Mouse (Mus musculus): Measurements from ENCODE around the gene Helq. TPM values are rescaled to one million over a fixed set of nuclear protein-coding genes. Genes with fewer than 3 reads are reported as not detected.

Gene Helq
- total RNA-seq, 2 experiments from 2014 or later, result 2.4 to 5.5 TPM

DNA sequence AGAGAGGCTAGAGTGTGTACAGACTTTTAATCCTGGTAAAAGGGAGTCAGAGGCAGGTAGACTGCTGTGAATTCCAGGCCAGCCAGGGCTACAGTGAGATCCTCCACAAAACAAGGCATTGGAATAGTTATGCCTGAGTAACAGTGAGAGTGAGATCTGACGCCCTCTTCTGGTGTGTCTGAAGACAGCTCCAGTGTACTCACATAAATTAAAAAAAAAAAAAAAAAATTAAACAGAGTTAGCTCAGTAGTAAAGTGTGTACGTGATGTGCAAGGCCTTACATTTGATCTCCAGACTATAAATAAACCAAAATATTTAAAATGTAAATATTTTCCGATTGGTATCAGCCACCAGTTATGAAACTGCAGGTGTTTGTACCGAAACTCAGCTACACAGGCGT, 4.3 kb downstream of the Helq start:
- intact Hi-C loops (cut with DNase I), result loop anchor here (10.0 kb wide), 1 partner anchor 249 kb away; no protein-coding TSS in a partner anchor
- DNase-seq (ENCODE audit: low spot score), result no peak

GRCm38 (mm10) chr5:100792261-100792660, 6.1 kb downstream of the Helq start:
- DNase-seq (ENCODE audit: low spot score), result no peak
- intact Hi-C loops (cut with DNase I), result loop anchor here (10.0 kb wide), 1 partner anchor 247 kb away; no protein-coding TSS in a partner anchor

- intact Hi-C loops (cut with DNase I), result no loop called here
- DNase-seq (ENCODE audit: low spot score), result no peak
These were observed 10.9 kb downstream of the Helq start for GRCm38 (mm10) chr5:100787527-100787926.

GRCm38 (mm10) chr5:100779002-100779401, 19.4 kb downstream of the Helq start:
- DNase-seq (ENCODE audit: low spot score), result no peak
- intact Hi-C loops (cut with DNase I), result no loop called here

DNA sequence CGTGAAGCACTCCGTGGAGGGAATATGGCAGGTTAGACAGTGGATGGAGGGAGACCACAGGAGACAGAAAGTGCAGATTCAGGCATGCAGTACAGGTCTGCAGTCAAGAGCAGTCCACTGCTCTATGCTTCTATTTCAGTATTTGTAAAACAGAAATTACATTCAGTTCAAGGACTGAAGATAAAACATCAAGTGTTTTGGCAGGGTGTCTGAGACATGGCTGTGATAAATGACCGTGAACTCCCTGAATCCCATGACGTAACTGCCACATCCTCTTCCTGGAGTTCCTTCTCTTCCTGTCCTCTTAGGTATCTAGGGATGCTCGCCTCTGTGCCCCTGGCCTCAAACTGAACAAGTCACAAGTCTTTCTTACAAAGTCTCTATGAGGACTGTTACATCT, 21.5 kb downstream of the Helq start:
- intact Hi-C loops (cut with DNase I), result no loop called here
- DNase-seq (ENCODE audit: low spot score), result no peak

DNA sequence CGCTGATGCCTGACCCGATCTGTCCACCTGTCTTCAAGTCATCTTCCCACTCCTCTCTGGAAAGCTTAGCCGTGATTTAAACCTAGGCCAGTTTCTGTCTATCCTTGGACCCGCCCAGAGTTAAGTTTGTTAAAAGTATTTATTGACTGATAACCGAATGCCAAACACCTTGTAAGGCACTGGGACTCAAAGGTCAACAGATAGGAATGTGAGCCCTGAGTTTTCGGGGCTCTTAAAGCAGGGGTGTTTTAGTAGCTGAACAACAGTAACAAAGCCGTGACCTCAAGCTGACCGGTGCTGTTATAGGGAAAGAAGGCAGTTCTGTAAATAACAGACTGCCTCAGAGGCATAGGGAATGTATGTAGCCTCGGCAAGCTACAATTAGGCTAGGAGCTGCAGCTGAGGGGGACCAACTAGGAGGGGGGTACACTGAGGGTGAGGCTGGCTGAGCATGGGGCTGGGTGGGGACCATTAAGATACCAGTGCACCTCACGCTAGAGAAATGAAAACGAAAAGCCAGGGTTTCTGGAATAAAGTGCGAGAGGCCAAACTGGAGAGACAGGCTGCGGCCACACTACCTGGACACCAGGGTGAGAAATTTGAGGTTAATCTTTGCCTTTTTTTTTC, 22.5 kb downstream of the Helq start:
- DNase-seq (ENCODE audit: low spot score), result no peak
- intact Hi-C loops (cut with DNase I), result no loop called here

- DNase-seq (ENCODE audit: low spot score), result no peak
- intact Hi-C loops (cut with DNase I), result no loop called here
These were observed 26.8 kb downstream of the Helq start for GRCm38 (mm10) chr5:100771575-100771974.

GRCm38 (mm10) chr5:100766026-100766425, 32.4 kb downstream of the Helq start:
- no peak for DNase-seq (ENCODE audit: low spot score)
- intact Hi-C loops (cut with DNase I), result no loop called here

DNA sequence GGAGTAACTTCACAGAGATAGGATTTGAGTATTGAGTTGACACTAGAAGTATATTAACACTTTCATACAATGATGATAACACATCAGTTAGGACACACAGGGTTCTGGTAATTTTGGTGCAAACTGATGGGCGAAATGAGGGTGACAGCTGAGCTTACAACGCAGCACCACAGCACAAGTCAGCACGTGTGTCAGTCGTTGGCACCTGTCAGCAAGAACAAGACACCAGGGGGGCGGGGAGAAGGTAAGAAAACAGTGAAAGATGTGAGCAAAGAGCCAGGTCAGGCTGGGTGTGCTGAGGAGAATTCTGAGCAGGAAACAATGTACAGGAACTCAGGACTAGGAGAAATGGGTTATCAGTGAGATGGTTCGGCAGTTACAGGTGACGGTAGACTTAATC, 36.7 kb downstream of the Helq start:
- intact Hi-C loops (cut with DNase I), result no loop called here
- no peak for DNase-seq (ENCODE audit: low spot score)

DNA sequence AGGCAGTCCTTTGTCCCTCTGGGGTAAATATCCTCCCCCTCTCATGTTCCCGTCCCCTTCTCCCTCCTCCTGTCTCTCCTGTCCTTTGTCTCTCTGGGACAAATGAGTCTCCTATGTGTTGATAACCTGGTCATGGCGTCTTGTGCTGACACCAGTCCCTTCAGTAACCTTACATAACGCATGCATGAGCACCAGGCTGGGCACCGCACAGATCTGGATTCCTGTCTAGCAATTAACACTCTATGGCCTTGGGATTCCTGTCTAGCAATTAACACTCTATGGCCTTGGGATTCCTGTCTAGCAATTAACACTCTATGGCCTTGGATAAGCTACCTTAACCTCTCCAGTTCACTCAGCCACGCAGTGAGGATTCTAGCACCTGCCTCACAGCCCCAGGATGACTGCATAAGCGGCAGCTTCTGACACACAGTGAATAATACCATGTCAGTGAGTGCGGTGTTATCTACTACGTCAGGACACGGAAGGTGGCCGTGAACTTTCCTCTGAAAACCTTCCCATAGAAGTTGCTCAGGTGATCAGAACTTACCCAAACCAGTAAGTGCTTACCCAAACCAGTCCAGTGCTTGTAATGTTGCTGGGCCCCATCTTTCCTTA, 38.2 kb downstream of the Helq start:
- DNase-seq (ENCODE audit: low spot score), result no peak
- intact Hi-C loops (cut with DNase I), result no loop called here

DNA sequence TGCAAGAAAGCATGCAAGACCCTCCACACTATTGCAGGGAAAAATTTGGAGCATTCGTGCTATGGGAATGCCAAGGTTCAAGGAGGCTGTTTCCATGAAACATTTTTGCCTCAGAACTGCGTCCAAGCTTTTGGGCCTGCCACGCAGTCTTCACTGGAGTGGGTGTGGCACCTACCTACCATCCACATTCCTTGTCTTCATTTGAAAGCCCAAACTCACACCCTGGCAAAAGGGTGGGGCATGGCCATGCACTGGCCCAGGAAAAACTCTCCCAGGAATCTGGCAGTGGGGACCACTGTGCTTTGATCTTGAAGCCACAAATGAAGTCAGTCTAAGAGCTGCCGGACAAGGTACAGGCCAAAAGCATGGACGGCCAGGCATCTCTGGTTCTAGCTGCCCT, 40.3 kb downstream of the Helq start:
- intact Hi-C loops (cut with DNase I), result no loop called here
- no peak for DNase-seq (ENCODE audit: low spot score)

GRCm38 (mm10) chr5:100753407-100753806, 45.0 kb downstream of the Helq start:
- intact Hi-C loops (cut with DNase I), result no loop called here
- no peak for DNase-seq (ENCODE audit: low spot score)

- intact Hi-C loops (cut with DNase I), result no loop called here
- no peak for DNase-seq (ENCODE audit: low spot score)
These were observed 46.7 kb downstream of the Helq start for GRCm38 (mm10) chr5:100751655-100752054.

DNA sequence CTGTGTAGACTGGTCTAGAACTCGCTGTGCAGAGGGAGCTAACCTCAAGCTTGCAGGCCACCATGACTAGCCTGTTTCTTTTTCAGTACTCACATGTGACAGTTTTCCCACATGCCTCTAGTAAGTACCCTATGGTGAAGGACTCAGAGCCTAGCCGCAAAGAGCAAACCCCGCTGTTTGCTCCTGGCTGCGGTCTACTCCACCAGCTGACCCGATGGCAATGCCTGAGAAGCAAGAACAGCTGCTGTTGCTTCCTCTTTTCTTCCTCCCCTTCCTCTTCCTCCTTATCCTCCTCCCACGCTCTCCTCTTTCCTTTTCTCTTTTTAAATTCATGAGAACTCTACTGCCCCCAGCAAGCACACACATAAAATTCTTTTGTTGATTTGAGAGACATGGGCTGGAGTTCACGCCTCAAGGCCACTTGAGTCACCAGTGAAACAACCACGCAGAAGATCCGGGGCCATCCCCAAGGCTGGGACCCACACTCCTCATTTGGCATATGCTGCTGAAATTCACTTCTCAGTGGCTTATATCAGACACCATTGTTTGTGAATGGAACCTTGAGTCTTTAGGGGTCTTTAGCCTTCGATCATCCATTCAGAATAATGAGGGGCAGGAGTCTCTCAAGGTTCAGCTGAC, 47.7 kb downstream of the Helq start:
- intact Hi-C loops (cut with DNase I), result no loop called here

DNA sequence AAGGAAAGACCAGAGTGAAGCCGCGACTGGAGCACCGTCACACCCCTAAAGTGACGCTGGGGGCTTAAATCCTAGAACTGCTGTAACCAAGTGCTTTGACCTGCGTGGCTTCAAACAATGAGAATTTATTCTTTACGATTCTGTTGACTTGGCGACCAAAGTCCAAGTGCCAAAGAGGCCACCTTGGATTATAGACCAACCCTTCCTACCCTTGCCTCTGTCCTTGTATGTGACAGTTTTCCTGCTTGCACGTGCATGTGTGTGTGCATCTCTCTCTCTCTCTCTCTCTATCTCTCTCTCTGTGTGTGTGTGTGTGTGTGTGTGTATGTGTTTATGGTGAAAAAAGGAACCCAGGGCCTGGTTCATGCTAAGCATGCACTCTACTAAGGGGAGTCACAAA, 59.6 kb downstream of the Helq start:
- intact Hi-C loops (cut with DNase I), result no loop called here
- DNase-seq (ENCODE audit: low spot score), result no peak

More for the DNA sequence above, 47.7 kb downstream of the Helq start:
- no peak for DNase-seq (ENCODE audit: low spot score)

- DNase-seq (ENCODE audit: low spot score), result no peak
- intact Hi-C loops (cut with DNase I), result no loop called here
These were observed 61.5 kb downstream of the Helq start for GRCm38 (mm10) chr5:100736919-100737318.

GRCm38 (mm10) chr5:100734535-100734934, 63.9 kb downstream of the Helq start:
- intact Hi-C loops (cut with DNase I), result no loop called here
- DNase-seq (ENCODE audit: low spot score), result no peak

- intact Hi-C loops (cut with DNase I), result no loop called here
- no peak for DNase-seq (ENCODE audit: low spot score)
These were observed 69.6 kb downstream of the Helq start for GRCm38 (mm10) chr5:100728757-100729156.

DNA sequence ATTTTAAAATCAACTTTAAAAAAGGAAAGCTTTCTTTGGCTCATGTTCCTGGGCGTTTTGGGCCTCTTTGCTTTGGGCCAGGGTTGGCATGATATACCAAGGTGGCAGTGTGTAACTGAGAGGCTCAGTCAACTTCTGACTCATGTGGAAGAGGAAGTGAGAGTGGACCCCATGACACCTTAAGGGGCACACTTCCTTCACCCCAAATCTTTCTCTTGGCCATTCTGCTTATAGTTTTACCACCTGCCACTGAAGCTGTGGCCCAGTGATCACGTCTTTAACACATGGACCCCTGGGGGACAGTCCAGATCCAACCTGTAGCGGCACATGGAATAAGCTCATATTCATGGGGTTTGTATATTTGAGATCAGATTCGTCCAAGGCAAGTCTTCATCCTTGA, 72.4 kb downstream of the Helq start:
- no peak for DNase-seq (ENCODE audit: low spot score)
- intact Hi-C loops (cut with DNase I), result no loop called here

- intact Hi-C loops (cut with DNase I), result no loop called here
These were observed 78.9 kb downstream of the Helq start, which contains the start of gene Hpse for GRCm38 (mm10) chr5:100719235-100720088. Gene Hpse, minus strand, starts transcription at chr5:100719716.

More at GRCm38 (mm10) chr5:100719235-100720088, 78.9 kb downstream of the Helq start, which contains the start of gene Hpse:
- DNase-seq (ENCODE audit: low spot score), result peak; percentile 14

Measured in heart, postnatal 25 days (tissue).